Mouse (Mus musculus): ENCODE results near the gene Pkib. TPM values are rescaled to one million over a fixed set of nuclear protein-coding genes. Genes with fewer than 3 reads are reported as not detected.

Pkib gene
- polyA plus RNA-seq, 1 experiment from 2014 or later, result 1.3 TPM

- Histone ChIP-seq H3K9me3 (replicated peaks) (no peaks in the 10 kb centered on the region), H3K9ac (no peak overlapping the region), H3K4me2 (no peak overlapping the region), H3K27me3 (replicated peaks) (no peaks in the 10 kb centered on the region), H3K4me3 (no peak overlapping the region), H3K27ac (ENCODE audit: poor library complexity, severe bottlenecking) (no peak overlapping the region), H3K36me3 (no peaks in the 10 kb centered on the region), H3K4me1 (replicated peaks) (no peaks in the 10 kb centered on the region)
- WGBS, result 15% methylated on average over 1 of the region's 1 CpGs
- no peak for ATAC-seq (ENCODE audit: insufficient number of reproducible peaks, low FRiP score)
Measured at GRCm38 (mm10) chr10:57763044-57763443, 131.3 kb downstream of the Pkib start.

GRCm38 (mm10) chr10:57783289-57784130, 151.7 kb downstream of the Pkib start:
- no peak for ATAC-seq (ENCODE audit: insufficient number of reproducible peaks, low FRiP score)
- H3K4me3 ChIP-seq, result no peak overlapping the region
- no peaks in the 10 kb centered on the region for H3K36me3 ChIP-seq
- H3K9ac ChIP-seq, result no peak overlapping the region
- H3K4me2 ChIP-seq, result no peak overlapping the region
- no peak overlapping the region for H3K27ac ChIP-seq (ENCODE audit: poor library complexity, severe bottlenecking)
- H3K9me3 ChIP-seq (replicated peaks), result no peaks in the 10 kb centered on the region
- no peaks in the 10 kb centered on the region for H3K27me3 ChIP-seq (replicated peaks)
- WGBS, result 55% methylated on average over 12 of the region's 13 CpGs
- no peaks in the 10 kb centered on the region for H3K4me1 ChIP-seq (replicated peaks)

GRCm38 (mm10) chr10:57784131-57784875, 152.5 kb downstream of the Pkib start:
- ATAC-seq (ENCODE audit: insufficient number of reproducible peaks, low FRiP score), result peak; percentile 53; the same call in 1 of the 2 replicates
- Histone ChIP-seq H3K9ac (no peak overlapping the region), H3K27ac (ENCODE audit: poor library complexity, severe bottlenecking) (no peak overlapping the region), H3K27me3 (replicated peaks) (no peaks in the 10 kb centered on the region), H3K4me3 (no peak overlapping the region), H3K36me3 (no peaks in the 10 kb centered on the region), H3K4me2 (peak overlapping the region; percentile 45), H3K9me3 (replicated peaks) (no peaks in the 10 kb centered on the region), H3K4me1 (replicated peaks) (no peaks in the 10 kb centered on the region)
- 24% methylated on average over 7 of the region's 7 CpGs for WGBS

- no peak for ATAC-seq (ENCODE audit: insufficient number of reproducible peaks, low FRiP score)
- H3K9ac ChIP-seq, result no peak within 1 kb of the TSS
- 27% methylated on average over 7 of the region's 7 CpGs for WGBS
- H3K27me3 ChIP-seq (replicated peaks), result no peaks in the 10 kb centered on the region
- no peaks in the 10 kb centered on the region for H3K9me3 ChIP-seq (replicated peaks)
- peak within 1 kb of the TSS; percentile 45 for H3K4me2 ChIP-seq
- H3K4me3 ChIP-seq, result no peak within 1 kb of the TSS
- H3K27ac ChIP-seq (ENCODE audit: poor library complexity, severe bottlenecking), result no peak within 1 kb of the TSS
- no peaks in the 10 kb centered on the region for H3K4me1 ChIP-seq (replicated peaks)
- H3K36me3 ChIP-seq, result no peaks in the 10 kb centered on the region
Measured at GRCm38 (mm10) chr10:57784876-57785150, 153.0 kb downstream of the Pkib start, which contains the start of gene Fabp7. Gene Fabp7 (plus strand): TSS chr10:57784881.

GRCm38 (mm10) chr10:57785552-57785951, 153.8 kb downstream of the Pkib start:
- Histone ChIP-seq H3K9ac (no peak overlapping the region), H3K27me3 (replicated peaks) (no peaks in the 10 kb centered on the region), H3K4me3 (no peak overlapping the region), H3K27ac (ENCODE audit: poor library complexity, severe bottlenecking) (no peak overlapping the region), H3K4me1 (replicated peaks) (no peaks in the 10 kb centered on the region), H3K4me2 (no peak overlapping the region), H3K9me3 (replicated peaks) (no peaks in the 10 kb centered on the region), H3K36me3 (no peaks in the 10 kb centered on the region)
- 64% methylated on average over 2 of the region's 2 CpGs for WGBS
- no peak for ATAC-seq (ENCODE audit: insufficient number of reproducible peaks, low FRiP score)

Other genes with a start within 250 kb of the Pkib start
- 28.0 and 29.5 TPM in 2 replicates for gene Hsf2, start 145.6 kb upstream of the Pkib start, polyA plus RNA-seq (2016; fragmentation: Nextera tagmentation; extraction: Ambion mirVana)
- 176 and 183 TPM in 2 replicates for gene Serinc1, start 99.5 kb upstream of the Pkib start, polyA plus RNA-seq (2016; fragmentation: Nextera tagmentation; extraction: Ambion mirVana)
- 1.8 and 3.9 TPM in 2 replicates for gene Fabp7, start 152.9 kb downstream of the Pkib start, polyA plus RNA-seq (2016; fragmentation: Nextera tagmentation; extraction: Ambion mirVana)
- gene Smpdl3a, start 162.4 kb downstream of the Pkib start, polyA plus RNA-seq (2016; fragmentation: Nextera tagmentation; extraction: Ambion mirVana), result 25.2 and 26.4 TPM in 2 replicates

Measured in heart, embryonic 12.5 days (tissue).